Mouse (Mus musculus) brain, adult 2 months (tissue): ENCODE data around the gene Dop1a.
"Not testable (repeated sequence)": the region's sequence is repeated elsewhere in the genome, so short reads cannot be mapped to it uniquely, and the experiment has no call there.

Source experiments
- DNase-seq: peaks from one replicate; pipeline ENCODE4 v3.0.0; 2011; ENCODE audit warnings: low read depth, low spot score

Dop1a gene

DNA sequence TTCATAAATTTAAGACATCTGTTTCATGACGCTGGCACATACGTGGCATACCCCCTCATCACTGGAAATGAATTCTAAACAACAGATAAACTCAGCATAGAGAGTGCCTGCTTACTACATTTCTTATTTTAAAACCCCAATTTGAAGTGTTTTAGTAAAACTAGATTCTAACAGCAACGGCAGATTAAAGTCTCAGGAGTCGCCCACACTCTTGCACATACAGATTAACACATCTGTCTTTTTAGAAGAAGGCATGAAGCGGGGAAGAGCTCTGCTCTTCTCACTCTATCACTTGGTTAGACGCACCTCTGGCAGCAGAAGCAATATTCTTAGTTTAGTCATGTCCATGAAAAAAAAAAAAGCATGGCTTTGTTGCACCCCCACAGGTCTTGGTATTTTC lies 108.2 kb downstream of the Dop1a start:
- DNase-seq, result no peak

DNA sequence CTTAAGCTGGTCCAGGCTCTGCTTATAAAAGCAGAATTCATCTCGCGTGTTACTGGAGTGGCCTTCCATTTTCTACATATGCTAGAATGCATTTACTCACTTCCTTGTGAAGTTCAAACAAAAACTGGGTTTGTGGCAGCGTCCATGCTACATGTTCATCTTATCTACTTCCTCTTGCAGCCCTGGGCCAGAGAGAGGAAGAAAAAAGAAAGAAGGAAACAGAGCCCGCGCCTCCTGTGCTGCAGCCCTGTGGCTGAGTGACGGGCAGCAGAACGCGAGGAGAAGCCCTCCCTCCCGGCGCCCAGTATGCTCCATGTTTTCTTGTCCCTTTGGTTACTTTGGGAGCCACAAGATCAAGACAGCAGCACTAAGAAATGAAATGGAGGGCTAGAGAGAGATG lies 112.7 kb downstream of the Dop1a start:
- DNase-seq, result no peak

DNA sequence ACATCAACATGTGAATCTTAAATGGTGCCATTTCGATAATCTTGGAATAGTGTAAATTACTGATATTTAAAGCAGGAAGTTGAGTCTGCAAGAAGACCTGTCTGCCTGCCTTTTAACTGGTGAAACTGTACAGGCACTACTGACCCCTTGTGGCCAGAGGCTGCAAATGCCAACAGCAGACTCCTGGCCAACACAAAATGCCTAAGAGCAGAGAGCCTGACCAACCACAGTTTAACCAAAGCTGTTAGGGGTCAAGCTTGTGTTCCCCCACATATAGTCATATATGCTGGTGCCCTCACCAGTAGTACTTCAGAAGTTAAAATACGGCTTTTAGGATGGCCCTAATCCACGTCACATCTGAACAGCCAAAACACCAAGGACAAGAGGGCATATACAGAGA lies 116.8 kb downstream of the Dop1a start:
- peak; percentile 82 for DNase-seq

DNA sequence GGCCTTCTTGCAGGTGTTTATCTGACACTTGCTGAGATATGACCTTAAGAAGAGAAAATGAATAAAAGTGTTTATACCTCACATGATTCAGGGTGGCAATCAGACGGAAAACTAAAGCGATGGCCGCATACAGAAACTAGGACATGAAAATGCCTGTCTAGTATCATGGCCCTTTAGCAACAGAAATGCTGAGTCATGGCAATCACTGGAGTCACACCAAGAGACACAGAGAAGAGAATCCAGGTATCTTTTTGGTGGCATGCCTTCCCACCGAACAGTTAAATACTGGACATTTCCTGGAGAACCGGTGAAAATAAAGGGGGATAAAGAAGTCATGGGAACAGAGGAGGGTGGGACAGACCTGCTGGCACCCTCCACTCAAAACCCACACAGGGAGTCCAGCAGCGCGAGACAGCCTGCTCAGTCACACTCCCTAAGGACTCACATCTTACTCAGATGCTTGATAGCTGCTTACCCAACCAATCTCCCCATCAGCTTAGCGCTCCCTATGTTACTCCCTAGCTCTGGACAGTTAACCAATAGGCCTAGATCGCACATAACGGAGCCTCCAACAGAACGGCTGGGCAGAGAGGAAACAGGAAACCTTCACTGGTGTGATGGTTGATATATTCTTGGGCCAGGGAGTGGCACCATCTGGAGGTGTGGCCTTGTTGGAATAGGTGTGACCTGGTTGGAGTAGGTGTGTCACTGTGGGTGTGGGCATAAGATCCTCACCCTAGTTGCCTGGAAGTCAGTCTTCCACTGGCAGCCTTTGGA lies 120.3 kb downstream of the Dop1a start:
- no peak for DNase-seq

DNA sequence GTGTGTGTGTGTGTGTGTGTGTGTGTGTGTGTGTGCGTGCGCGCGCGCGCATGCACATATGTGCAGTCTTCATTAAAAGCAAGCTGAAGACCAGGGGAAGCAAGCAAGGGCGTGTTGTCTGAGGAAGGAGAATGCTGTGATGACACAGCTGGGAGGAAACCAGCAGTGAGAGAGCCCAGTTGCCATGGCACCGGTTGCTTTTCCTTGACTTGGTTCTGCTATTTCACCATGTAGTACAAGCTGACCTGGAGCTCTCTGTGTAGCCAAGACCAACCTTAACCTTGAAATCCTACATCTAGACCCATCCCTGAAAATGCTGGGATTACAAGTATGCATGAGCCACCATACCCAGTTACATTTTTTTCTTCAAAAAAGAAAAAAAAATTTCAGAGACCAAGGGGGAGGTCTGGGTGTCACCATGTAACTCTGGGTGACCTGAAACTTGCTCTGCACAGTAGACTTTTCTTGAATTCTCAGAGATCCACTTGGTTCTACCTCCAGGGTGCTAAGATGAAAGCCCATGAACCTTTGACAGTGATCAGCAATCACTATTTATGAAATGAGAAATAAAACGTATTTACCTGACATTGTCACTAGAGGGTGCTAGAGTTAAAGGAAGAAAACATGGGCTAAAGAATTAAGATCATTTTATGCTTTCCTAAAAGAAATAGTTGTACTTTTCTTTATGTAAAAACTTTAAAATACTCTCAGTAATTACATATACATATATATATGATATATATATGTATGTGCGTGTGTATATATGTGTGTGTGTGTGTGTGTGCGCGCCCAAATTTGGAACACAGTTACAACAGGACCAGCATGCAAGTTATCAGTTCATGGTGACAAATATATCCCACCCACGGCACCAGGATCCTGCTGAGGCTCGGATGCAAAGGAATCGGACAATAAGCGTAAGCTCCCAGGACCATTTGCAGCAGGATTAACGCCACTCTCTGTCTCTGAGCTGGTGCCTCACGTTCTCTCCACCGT lies 126.0 kb downstream of the Dop1a start:
- peak; percentile 89 for DNase-seq

DNA sequence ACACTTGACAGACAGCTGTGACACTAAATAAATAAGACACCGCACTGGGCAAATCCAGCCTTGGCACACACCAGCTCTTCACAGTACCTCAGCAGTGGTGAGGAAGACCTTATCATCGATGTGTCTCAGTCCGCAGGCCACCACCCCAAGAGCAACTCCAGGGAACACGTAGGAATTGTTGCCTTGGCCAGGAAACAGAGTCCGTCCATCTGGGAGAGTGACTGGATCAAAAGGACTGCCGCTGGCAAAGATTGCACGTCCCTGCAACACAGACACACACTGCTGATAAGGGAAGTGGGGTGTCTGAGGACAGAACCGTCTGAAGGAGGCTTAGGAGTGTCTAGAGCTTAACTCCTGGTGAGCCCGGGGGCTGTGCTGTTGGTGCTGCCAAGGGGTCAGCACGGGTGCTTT lies 127.4 kb downstream of the Dop1a start:
- DNase-seq, result not testable (repeated sequence)

DNA sequence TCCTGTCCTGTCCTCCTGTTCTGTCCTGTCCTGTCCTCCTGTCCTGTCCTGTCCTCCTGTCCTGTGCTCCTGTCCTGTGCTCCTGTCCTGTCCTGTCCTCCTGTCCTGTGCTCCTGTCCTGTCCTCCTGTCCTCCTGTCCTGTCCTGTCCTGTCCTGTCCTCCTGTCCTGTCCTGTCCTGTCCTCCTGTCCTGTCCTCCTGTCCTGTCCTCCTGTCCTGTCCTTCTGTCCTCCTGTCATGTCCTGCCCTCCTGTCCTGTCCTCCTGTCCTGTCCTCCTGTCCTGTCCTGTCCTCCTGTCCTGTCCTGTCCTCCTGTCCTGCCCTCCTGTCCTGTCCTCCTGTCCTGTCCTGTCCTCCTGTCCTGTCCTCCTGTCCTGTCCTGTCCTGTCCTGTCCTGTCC lies 130.0 kb downstream of the Dop1a start:
- DNase-seq, result not testable (repeated sequence)

DNA sequence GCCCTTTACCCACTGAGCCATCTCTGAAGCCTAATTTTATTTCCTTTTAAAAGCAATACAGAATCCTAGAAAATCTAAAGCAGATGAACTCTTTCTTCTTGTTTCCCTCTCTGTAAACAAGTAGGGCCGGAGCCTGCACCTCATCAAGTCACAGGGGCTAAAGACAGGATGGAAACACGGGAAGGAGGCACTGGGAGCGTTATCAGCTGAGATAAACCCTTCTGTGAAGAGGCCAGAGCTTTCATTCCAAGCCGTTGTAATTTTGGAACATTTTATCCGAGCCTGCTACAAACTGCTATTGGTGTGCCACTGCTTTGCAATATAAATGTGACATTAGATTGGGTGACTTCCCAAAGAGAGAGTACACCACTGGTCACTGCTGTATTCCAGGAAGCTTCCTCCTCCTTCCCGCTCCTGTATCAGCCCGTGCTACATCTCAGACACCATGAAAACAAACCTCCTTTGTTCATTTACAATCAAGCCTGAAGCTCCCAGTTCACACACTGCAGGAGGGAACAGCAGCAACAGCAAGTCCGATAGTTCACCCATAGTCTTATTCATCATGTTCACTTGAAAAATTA lies 132.9 kb downstream of the Dop1a start:
- DNase-seq, result no peak
